Mouse (Mus musculus) midbrain, embryonic 10.5 days (tissue): ENCODE measurements around the gene F7. TPM values are rescaled to one million over a fixed set of nuclear protein-coding genes. Genes with fewer than 3 reads are reported as not detected.

Experiments used
- polyA plus RNA-seq: library from polyadenylated mRNA; unstranded; fragments of >200 nt; fragmentation: Nextera tagmentation; extraction: Ambion mirVana; gene quantifications from 2 replicates; pipeline ENCODE4 v1.2.1, GENCODE M21; 2016

The F7 gene
- polyA plus RNA-seq, 1 experiment from 2014 or later: 0.06 TPM

Other genes with a start within 250 kb of the F7 start
- gene Mcf2l, start 152.2 kb upstream of the F7 start, polyA plus RNA-seq: 26.4 and 42.7 TPM in 2 replicates
- 0.98 and 1.4 TPM in 2 replicates for gene F10, start 11.3 kb downstream of the F7 start, polyA plus RNA-seq
- 0.29 and 0.32 TPM in 2 replicates for gene Proz, start 34.9 kb downstream of the F7 start, polyA plus RNA-seq
- 58.8 and 60.7 TPM in 2 replicates for gene Pcid2, start 79.4 kb downstream of the F7 start, polyA plus RNA-seq
- 77.9 and 83.2 TPM in 2 replicates for gene Cul4a, start 79.6 kb downstream of the F7 start, polyA plus RNA-seq
- gene Lamp1, start 133.1 kb downstream of the F7 start, polyA plus RNA-seq: 221 and 223 TPM in 2 replicates
- gene Grtp1, start 174.6 kb downstream of the F7 start, polyA plus RNA-seq: 19.9 and 22.3 TPM in 2 replicates
- gene Adprhl1, start 228.1 kb downstream of the F7 start, polyA plus RNA-seq: 0.19 TPM in 1 of 2 replicates, not detected in the other